Mouse (Mus musculus) macrophage (primary cell): Measurements from ENCODE around the gene Fcf1. TPM values are rescaled to one million over a fixed set of nuclear protein-coding genes. Genes with fewer than 3 reads are reported as not detected.

Source experiments
- H3K27ac ChIP-seq: fragments of 350-480 bp; formaldehyde crosslinking; 2 replicates; pipeline ENCODE4 v1.9.0; 2021
- H3K36me3 ChIP-seq: fragments of 350-480 bp; formaldehyde crosslinking; 2 replicates; pipeline ENCODE4 v1.9.0; 2021; ENCODE audit errors: inconsistent target
- H3K4me3 ChIP-seq: fragments of 350-480 bp; formaldehyde crosslinking; 2 replicates; pipeline ENCODE4 v1.9.0; 2021; ENCODE audit errors: inconsistent target
- H3K79me2 ChIP-seq: fragments of 350-480 bp; formaldehyde crosslinking; 2 replicates; pipeline ENCODE4 v1.9.0; 2021; ENCODE audit errors: inconsistent target
- WGBS: methylation state at CpG from one replicate; pipeline ENCODE4 v1.1.7; 2026; ENCODE audit warnings: inconsistent platforms; ENCODE audit not compliant: missing documents; 5-methylcytosine and 5-hydroxymethylcytosine counted together
- polyA plus RNA-seq: library from polyadenylated mRNA; stranded (reverse); fragments of 250-400 nt; gene quantifications from 3 replicates; pipeline ENCODE4 v1.2.4, GENCODE M21; 2018; ENCODE audit warnings: inconsistent platforms

Fcf1 gene
- polyA plus RNA-seq, 1 experiment from 2014 or later: 76.0 TPM

DNA sequence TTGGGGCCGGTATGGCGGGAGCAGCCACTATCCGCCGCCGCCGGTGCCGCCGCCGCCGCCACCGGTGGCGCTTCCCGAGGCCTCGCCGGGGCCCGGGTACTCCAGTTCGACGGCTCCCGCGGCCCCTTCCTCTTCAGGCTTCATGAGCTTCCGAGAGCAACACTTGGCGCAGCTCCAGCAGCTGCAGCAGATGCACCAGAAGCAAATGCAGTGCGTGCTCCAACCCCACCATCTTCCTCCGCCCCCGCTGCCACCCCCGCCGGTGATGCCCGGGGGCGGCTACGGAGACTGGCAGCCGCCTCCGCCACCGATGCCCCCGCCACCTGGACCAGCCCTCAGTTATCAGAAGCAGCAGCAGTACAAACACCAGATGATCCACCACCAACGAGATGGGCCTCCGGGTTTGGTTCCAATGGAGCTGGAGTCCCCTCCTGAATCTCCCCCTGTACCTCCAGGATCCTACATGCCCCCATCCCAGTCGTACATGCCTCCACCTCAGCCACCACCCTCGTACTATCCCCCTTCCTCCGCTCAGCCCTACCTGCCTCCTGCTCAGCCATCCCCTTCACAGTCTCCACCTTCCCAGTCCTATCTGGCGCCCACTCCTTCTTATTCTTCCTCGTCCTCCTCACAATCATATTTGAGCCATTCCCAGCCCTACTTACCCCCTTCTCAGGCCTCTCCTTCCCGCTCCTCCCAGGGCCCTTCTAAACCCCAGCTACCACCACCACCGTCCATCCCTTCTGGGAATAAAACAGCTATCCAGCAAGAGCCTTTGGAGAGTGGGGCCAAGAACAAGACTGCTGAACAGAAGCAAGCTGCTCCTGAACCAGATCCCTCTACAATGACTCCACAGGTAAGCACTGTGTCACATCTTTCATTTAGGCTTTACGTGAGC is 26.1 kb downstream of the Fcf1 start:
- Histone ChIP-seq H3K27ac (no peak overlapping the region), H3K79me2 (peaks cover 53% of the 10 kb centered on the region), H3K36me3 (no peaks in the 10 kb centered on the region), H3K4me3 (peak overlapping the region; percentile 62)
- 2% methylated on average over 44 of the region's 44 CpGs for WGBS

DNA sequence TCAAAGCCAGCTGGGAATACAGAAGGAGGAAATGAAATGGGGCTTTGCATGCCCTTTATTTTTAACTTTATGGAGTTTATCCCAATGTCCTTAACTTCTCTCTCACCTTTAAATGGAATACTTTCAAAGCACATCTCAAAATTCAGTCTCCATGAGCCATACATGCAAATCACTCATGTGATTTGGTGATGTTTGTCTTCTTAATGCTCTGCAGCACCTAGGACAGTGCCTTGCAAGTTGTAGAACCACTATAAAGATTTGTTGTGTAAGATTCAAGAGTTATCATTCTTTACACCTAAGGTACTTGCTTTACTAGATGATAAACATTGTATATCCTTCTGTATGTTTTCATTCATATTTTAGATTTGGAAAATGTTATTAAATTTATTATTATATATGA is 28.4 kb downstream of the Fcf1 start:
- Histone ChIP-seq H3K4me3 (no peak overlapping the region), H3K27ac (no peak overlapping the region), H3K79me2 (peaks cover 76% of the 10 kb centered on the region), H3K36me3 (no peaks in the 10 kb centered on the region)

DNA sequence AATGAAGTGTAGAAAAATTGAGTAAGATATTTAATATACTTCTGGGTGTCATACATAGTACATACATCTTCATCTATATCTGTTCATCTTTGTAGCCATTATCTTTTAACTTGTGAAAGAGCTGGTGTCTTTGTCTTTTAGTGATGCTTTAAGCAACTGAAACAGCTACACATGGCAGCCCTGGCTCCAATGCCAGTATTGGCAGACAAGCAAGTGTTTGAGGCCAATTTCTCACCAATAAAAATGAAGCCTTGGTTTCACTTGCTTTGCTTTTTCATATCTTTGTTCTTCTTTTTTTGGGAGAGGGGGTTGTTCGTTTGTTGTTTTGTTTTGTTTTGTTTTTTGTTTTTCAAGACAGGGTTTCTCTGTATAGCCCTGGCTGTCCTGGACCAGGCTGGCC is 35.5 kb downstream of the Fcf1 start:
- Histone ChIP-seq H3K4me3 (no peak overlapping the region), H3K27ac (no peak overlapping the region), H3K36me3 (no peaks in the 10 kb centered on the region), H3K79me2 (peaks cover 100% of the 10 kb centered on the region)
- 89% methylated on average over 1 of the region's 1 CpGs for WGBS

DNA sequence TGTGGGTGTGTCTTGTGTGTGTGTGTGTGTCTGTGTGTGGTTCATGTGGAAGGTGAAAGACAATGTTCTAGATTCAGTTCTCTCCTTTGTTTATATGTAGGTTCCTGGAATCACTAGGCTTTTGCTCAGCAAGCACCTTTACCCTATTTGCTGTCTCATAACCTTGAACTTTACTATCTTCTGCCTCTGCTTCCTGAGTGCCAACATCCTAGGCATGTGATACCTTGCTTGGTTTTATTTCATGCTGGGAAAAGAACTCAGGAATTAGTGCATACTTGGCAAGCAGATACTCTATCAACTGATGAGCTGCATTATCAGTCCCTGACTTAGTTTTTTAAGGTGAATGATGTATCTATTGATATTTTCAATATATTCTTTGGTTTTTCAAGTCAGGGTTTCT is 36.3 kb downstream of the Fcf1 start:
- Histone ChIP-seq H3K4me3 (no peak overlapping the region), H3K36me3 (no peaks in the 10 kb centered on the region), H3K27ac (no peak overlapping the region), H3K79me2 (peaks cover 99% of the 10 kb centered on the region)

DNA sequence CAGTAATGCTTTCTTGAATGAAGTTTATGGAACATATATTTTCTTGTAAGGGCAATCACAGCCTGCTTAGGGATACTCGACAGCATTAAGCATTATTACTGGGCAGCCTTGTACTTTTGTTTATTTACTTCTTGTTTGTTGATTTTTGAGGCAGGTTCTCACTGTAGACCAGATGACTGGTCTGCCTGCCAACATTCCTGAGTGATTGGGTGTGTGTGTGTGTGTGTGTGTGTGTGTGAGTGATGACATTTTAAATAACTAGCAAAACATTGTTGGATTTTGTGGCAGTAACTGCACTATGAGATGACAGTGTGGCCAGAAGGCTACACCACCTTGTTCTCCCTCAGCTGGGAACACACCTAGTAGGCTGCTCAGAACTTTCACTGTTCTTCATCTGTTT is 39.1 kb downstream of the Fcf1 start:
- 93% methylated on average over 1 of the region's 1 CpGs for WGBS
- Histone ChIP-seq H3K4me3 (no peak overlapping the region), H3K79me2 (peaks cover 74% of the 10 kb centered on the region), H3K36me3 (peaks cover 14% of the 10 kb centered on the region), H3K27ac (no peak overlapping the region)

DNA sequence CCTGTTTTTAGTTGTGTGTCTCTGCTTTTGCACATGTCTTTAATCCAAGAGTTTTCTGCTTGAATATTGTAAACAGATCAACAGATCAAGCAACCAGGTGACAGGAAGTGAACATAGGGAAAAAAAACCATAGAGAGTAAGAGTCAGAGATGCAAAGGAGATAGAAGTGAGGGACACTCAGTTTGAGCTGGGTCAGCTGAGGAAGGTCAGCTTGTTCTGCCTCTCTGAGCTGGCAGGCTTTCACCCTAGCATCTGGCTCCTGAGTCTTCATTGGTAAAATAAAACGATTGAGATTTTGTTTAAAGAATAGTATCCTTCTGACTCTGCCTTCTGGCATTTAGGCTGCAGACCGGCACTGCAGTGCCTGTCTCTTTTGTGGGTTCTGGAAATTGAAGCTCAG is 39.8 kb downstream of the Fcf1 start:
- Histone ChIP-seq H3K27ac (no peak overlapping the region), H3K36me3 (peaks cover 22% of the 10 kb centered on the region)
- WGBS: 89% methylated on average over 2 of the region's 2 CpGs

DNA sequence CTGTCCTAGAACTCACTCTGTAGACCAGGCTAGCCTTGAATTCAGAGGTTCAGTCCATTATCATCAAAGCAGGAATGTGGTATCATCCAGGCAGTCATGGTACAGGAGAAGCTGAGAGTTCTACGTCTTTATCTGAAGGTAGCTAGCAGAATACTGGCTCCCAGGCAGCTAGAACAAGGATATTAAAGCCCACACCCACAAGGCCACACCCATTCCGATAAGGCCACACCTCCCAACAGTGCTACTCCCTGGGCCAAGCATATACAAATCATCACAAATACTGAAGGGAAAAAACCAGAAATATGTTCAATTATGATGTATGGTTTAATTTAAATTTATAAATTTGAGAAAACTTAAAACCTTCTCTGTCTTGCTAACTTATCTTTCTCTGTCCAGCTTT is 41.5 kb downstream of the Fcf1 start:
- WGBS: 90% methylated on average over 2 of the region's 2 CpGs
- H3K27ac ChIP-seq: no peak overlapping the region
- peaks cover 24% of the 10 kb centered on the region for H3K36me3 ChIP-seq
- peaks cover 50% of the 10 kb centered on the region for H3K79me2 ChIP-seq
- H3K4me3 ChIP-seq: no peak overlapping the region

More for the DNA sequence above, 39.8 kb downstream of the Fcf1 start:
- Histone ChIP-seq H3K79me2 (peaks cover 67% of the 10 kb centered on the region), H3K4me3 (no peak overlapping the region)

DNA sequence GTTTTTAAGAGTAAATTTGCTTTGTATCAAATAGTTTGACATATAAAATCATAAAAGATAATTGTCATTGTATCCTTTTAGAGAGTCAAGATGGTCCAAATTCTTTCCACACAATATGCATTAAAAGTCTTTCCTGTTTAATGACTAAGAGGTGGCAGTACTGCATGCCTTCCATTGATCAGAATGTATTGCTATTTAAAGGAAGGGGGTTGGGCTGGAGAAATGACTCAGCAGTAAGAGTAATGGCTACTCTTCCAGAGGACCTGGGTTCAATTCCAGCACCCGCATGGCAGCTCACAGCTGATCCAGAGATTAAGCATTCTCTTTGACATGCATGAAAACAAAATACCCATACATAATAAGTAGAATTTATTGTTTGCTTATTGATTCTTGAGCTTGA is 51.4 kb downstream of the Fcf1 start:
- 100% methylated on average over 1 of the region's 1 CpGs for WGBS
- no peak overlapping the region for H3K27ac ChIP-seq
- no peaks in the 10 kb centered on the region for H3K36me3 ChIP-seq
- no peaks in the 10 kb centered on the region; the same call in 1 of the 2 replicates for H3K79me2 ChIP-seq
- no peak overlapping the region for H3K4me3 ChIP-seq

DNA sequence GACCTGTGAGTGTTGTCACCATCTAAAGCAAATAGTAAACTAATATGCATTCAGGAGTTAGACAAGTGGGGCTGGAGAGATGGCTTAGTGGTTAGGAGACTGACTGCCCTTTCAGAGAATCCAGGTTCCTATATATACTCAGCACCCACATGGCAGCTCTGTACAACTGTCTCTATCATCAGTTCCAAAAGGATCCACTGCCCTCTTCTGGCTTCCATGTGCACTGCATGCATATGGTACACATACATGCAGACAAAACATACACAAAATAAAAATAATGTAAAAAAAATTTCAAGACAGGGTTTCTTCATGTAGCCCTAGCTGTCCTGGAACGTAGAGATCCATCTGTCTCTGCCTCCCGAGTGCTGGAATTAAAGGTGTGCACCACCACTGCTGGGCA is 62.0 kb downstream of the Fcf1 start:
- 100% methylated on average over 2 of the region's 2 CpGs for WGBS
- Histone ChIP-seq H3K79me2 (no peaks in the 10 kb centered on the region), H3K36me3 (peaks cover 10% of the 10 kb centered on the region; the same call in 1 of the 2 replicates), H3K4me3 (no peak overlapping the region), H3K27ac (no peak overlapping the region)

Other genes with a start within 250 kb of the Fcf1 start
- 718 to 992 TPM (median 879 TPM) in 3 replicates for gene Npc2, start 197.7 kb upstream of the Fcf1 start, polyA plus RNA-seq
- gene Isca2, start 197.6 kb upstream of the Fcf1 start, polyA plus RNA-seq: 46.5 to 60.7 TPM (median 56.0 TPM) in 3 replicates
- gene Ltbp2, start 94.4 kb upstream of the Fcf1 start, polyA plus RNA-seq: 0.07 to 0.25 TPM (median 0.21 TPM) in 3 replicates
- 27.2 to 51.0 TPM (median 30.2 TPM) in 3 replicates for gene Arel1, start within 50 bp of the Fcf1 start, polyA plus RNA-seq
- gene Ylpm1, start 25.4 kb downstream of the Fcf1 start, polyA plus RNA-seq: 23.7 to 43.8 TPM (median 27.2 TPM) in 3 replicates
- gene Prox2, start 139.9 kb downstream of the Fcf1 start, polyA plus RNA-seq: 0.88 to 1.8 TPM (median 1.3 TPM) in 3 replicates
- 71.4 to 90.3 TPM (median 80.1 TPM) in 3 replicates for gene Dlst, start 139.9 kb downstream of the Fcf1 start, polyA plus RNA-seq
- not detected in 3 replicates for gene Rps6kl1, start 180.4 kb downstream of the Fcf1 start, polyA plus RNA-seq
- gene Pgf, start 206.9 kb downstream of the Fcf1 start, polyA plus RNA-seq: 0.11 to 0.37 TPM (median 0.35 TPM) in 3 replicates
- gene Eif2b2, start 248.6 kb downstream of the Fcf1 start, polyA plus RNA-seq: 52.7 to 95.7 TPM (median 56.1 TPM) in 3 replicates